Mouse (Mus musculus) stomach, postnatal 0 days (tissue): Measurements from ENCODE around the gene Cd93.

Experiments used
- CTCF ChIP-seq: IDR thresholded peaks from 2 replicates; pipeline ENCODE4 v1.5.1; 2016; ENCODE audit warnings: antibody characterized with exemption, low read depth, mild to moderate bottlenecking, moderate library complexity
- EP300 ChIP-seq: optimal IDR thresholded peaks from 2 replicates; pipeline ENCODE3; 2016; ENCODE audit warnings: antibody characterized with exemption

DNA sequence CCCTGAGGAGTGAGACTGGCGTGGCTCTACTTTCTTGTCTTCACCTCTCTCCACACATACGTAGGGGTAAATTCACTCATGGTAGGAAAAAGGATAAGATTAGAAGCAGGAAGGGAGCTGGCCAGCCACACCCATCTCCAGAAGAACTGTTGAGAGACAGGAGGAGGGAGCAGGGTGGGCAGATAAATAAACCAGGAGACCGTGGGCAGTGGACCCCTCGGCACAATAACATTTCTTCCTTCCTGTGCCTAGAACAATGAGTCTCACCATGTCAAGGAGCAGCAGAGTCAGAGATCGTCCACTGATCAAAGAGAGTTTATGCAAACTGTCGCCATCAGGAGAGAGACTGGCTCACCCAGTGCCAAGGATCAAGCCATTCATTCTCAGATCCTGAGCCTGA lies 46.8 kb upstream of the Cd93 start:
- TF ChIP-seq CTCF, result no peak
- TF ChIP-seq EP300, result no peak
